Mouse (Mus musculus) right cerebral cortex, adult 18-20 months (tissue): Measurements from ENCODE around the gene Acsbg2.
"Not testable (repeated sequence)": the region's sequence is repeated elsewhere in the genome, so short reads cannot be mapped to it uniquely, and the experiment has no call there.

ENCODE experiments used
- DNase-seq: peaks from one replicate; pipeline ENCODE4 v3.0.0; 2022; ENCODE audit warnings: mixed read lengths

Gene Acsbg2

DNA sequence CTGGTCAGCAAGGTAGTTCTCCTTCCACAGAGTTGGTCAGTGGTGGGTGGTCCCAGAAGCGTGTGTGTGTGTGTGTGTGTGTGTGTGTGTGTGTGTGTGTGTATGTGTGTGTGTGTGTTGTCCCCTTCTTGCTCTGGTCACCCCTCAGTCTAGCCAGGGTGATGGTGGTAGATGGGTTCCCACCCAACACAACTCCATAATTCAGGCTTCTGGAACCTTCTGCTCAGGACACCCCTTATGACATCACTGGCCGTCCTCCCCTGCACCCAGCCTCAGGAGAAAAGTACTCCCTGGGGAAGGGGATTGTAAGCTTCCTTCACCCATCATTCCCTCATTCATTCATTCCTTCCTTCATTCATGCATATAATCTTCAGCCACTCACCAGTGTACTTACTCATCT is at the start of gene Acsbg2:
TSS of gene Acsbg2 (minus strand) at position 211 of the 400 bp plus-strand sequence.
- DNase-seq = no peak

DNA sequence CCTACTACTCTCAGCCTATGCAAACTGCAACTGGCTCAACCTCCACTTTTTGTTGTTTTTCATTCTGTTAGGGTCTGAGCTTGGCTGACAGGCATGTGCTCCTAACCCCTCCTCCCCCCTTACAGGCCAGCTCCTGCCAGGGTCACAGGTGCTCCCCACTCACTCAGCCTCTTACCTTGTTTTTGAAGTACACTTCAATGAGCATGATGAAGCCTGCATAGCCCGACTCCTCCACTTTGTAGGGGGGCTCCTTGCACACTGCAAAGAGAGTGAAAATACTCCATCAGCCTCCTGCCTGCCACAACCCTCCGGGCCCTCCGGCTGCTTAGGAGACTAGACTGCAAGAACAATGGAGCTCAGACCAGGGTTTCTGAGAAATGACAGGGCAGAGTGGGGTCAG is 45.5 kb upstream of the Acsbg2 start:
- DNase-seq = no peak

DNA sequence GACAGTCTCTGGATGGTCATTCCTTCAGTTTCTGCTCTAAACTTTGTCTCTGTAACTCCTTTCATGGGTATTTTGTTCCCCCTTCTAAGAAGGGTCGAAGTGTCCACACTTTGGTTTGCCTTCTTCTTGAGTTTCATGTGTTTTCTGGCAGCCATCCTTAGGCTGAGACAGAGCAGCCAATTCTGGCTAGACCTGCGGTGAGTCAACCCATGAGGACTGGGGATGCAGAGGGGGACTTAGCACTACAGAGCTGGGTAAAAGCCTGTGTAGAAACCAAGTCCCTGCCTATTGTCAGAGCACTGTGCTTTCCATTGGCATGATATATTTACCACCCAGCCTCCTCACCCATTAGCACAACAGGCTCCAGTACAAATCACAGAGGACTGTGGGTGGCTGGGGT is 42.9 kb upstream of the Acsbg2 start:
- DNase-seq = no peak

DNA sequence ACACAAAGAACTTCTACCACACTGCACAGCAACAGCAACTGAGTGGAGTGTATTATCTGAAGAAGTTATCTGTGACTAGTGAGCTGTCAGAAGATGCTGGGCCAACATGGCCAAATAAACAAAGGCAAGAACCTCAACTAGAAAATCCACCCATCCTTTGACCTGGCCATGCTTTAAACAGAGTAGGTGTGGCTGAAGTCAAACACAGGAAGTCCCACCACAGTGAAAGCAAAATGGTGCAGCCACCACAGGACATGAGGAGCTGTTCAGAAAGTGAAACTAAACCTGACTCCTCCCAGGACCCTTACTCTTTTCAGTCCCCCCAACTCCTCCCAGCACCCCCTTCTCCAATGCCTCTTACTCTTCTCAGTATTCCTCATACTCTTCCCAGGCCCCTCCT is 39.2 kb upstream of the Acsbg2 start:
- DNase-seq = no peak

DNA sequence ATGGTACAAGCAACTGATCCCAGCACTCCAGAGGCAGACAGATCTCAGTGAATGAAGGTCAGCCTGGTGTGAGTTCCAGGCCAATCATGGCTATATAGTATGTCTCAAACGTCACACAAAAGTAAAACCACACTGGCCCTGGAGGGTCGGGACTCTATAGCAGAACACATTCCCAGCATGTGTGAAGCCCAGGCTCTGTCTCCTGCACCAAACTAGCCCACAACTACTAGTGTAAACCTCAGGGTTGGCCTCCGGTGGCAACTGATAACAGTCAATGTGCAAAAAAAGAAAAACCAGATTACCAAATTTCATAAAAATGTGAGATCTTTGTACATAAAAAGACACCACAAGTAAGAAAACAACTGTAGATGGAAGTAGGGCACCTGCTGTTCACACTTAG is 38.8 kb upstream of the Acsbg2 start:
- DNase-seq = no peak

DNA sequence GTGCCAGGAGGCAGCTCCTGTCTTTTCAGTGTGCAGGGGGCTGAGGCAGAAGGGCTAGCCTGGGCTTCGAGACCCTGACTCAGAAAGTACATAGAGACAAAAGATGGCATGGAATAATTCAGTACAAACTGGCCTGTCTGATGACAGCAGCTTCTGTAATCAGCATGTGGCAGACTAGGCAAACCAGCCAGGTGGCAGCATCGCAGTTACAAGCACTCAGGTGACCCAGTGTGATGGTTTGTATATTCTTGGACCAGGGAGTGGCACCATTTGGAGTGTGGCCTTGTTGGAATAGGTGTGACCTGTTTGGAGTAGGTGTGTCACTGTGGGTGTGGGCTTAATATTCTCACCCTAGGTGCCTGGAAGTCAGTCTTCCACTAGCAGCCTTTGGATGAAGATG is 35.5 kb upstream of the Acsbg2 start:
- not testable (repeated sequence) for DNase-seq

DNA sequence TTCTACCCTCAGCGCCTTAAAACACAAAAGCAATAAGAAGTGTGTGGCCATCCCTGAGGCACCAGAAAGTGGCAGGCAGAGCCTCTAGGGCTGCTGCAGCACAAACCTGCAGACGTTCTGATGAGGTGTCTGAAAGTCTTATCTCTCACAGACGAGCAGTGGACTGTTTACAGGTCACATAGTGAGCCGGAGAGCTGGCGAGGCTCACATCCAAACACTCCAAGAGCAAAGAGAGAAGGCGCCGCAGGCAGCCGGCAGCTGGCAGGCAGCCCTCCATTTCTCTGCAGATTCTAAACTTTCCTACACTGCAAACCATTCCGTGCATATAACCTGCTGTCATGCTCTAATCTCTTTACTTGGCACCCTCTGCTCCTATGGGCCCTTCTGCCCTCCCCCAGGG is 33.6 kb upstream of the Acsbg2 start:
- DNase-seq = no peak

DNA sequence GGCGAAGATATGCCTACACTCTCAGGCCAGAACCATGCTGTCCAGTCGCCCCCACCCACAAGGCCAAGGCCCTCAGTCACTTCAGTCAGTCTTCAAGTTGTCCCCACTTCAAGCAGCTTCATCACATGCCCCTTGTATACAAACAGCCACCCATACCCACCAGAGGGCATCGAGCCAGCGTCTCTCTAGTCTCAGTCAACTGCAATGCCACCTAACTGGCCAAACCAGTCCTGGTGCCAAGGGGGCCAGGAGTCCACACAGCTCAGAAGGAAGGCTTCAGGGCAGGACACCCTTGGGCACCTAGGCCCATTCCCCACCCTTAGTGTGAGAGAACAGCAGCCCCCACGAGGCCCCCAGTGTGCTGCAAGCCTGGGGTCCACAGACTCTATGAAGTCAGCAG is 32.8 kb upstream of the Acsbg2 start:
- no peak for DNase-seq

DNA sequence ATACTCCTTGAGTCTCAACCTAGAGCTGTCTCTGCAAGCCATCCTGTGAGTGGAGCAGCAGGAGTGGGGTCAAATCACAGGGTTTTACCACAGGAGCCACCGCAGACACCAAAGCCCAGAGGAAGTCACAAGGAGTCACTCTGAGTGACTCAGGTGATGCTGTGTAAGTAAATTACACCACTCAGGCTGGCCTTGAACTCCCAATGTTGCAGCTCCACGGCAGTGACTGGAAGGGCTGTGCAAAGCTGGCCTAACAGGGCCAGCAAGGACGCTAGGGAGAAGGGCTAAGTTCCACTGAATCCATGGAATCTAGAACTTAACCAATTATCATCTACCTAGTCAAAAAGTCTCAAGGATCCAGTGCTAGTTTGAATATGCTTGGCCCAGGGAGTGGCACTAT is 31.9 kb upstream of the Acsbg2 start:
- DNase-seq = no peak

DNA sequence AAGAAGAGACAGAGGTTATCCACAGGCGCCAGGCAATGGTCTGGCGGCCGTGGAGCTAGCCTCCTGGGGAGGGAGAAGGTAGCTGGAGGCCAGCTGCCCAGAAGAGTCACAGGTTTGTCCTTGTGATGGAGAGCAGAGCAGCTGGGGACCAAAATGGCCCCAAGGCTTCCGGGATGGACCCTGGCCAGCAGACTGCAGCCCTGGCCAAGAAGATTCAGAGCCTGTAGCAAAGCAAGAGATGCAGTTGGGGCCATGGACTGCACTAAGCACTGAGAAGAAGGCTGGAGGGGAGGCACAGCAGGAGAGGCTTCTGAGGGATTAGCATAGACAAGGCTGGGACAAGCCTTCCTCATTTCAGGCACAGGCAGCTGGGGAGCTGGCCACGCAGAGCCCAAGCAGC is 28.5 kb upstream of the Acsbg2 start:
- no peak for DNase-seq

DNA sequence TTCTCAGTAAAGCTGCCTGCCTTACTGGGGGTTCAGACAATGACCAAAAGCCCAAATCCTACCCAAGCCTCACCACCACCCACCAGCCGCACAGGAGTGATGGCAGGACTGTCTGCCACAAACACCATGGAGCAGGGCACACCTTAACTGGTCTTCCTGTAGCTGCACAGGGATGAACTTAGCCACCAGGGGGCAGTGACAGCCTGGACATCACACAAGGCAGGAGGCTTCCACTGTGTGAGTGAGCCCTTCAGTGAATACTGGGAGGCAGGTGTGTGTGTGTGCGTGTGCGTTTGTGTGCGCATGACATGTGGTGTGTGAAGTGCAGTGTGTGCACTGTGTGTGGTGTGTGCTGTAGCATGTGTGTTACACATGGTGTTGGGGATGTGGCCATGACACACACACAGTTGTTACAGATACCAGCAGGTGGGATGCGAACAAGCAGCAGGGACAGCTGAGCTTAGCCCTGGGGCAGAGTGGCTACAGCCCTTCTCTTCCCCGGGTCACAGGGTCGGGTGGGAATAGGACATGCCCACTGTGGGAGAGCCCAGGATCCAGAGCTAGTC is 23.5 kb upstream of the Acsbg2 start:
- peak; percentile 83 for DNase-seq

DNA sequence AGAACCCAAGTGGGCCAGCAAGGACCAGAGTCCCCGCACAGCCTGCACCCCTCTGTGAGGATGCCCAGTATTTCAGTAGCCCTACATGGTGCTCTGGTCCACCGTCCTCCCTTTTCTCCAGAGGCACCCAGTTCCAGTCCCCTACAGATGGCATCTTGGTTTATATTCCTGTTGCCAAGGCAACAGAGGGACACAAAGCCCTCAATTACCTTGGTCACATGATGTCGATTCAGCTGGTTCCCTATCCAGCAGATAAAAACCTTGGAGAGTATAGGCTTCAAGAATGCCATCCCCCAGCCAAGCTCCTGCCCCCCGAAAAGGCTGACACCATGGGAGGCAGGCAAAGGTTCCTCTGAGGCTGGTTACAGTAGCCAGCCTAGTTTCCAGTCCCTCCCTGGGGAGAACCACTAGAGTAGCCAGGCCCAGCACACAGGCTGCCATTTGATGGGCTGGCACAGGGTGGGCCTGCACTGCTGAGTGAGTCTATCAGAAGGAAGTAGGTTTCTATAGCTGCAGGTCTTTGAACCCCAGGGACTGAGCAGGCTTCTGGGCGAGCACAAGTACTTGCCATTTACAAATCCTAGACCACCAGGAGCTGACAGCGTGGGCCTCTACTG is 22.4 kb upstream of the Acsbg2 start:
- DNase-seq = peak; percentile 51

DNA sequence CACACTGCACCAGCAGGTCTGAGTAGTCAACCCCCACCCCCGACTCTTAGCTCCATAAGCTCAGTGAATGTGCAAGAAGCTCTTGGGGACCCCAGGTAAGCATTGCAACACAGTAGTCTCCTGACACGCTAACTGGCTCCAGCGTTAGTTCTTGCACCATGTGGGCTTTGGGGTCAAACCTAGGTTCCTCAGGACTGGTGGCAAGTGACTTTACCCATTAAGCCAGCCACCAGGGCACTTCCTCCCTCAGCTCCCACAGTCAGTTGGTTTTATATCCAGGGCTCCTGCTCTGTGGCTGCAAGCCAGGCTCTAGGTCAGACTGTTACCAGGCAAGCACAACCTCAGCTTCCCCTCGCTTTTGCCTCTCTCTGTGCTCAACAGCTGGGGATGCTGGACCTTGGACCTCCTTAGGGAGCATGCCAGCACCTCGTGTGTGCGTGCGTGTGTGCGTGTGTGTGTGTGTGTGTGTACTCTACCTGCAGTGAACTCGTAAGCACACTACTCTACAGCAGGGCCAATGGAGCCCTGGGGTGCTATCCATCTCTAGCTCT is 21.2 kb upstream of the Acsbg2 start:
- no peak for DNase-seq

DNA sequence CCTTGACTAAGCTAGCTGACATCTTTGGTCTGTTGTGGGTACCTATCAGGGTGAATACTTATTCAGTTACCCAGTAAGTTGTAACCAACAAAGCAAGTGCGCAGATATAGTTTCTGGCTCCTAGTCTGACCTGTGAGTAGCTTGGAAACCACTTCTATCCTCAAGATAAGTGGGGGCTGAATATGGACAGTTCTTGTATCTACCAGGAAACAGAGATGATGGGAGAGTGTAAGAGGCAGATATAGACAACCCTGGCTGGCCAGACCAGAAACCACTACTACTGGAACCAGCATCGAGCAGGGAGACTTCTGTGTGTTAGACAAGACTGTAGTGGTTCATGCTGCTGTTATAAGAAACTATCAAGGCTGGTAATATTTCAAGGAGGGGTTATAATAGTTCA is 15.8 kb upstream of the Acsbg2 start:
- no peak for DNase-seq

DNA sequence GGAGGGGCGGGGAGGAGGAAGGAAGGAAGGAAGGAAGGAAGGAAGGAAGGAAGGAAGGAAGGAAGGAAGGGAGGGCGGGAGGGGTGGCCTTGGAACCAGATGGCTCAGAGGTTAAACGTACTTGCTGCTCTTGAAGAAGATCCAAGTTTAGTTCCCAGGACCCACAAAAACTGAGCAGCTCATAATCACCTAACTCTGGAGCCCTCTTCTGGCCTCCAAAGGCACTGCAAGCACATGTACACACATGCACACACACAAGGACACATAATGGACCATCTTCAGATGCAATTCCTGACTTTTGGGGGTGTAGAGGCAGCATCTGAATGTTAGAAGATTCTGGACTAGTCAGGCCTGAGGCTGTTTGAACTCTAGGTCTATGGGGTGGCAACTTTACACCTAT is 13.8 kb upstream of the Acsbg2 start:
- DNase-seq = no peak

DNA sequence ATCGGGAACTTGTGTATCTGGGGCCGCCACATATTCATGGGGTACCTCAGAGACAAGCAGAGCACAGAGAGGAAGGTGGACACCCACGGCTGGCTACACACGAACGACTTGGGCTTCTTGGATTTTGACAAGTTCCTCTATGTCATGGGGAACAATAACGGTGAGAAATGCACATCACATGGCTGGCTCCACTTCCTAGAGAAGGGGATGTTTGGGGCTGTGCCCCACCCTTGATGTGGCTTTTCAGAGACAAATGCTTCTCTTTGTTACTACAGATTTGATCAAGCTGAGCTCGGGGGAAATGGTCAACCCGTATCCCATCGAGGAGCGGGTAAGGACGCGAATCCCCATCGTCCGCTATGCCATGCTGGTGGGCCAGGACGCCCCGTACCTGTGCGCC is 10.6 kb upstream of the Acsbg2 start:
- DNase-seq = no peak

DNA sequence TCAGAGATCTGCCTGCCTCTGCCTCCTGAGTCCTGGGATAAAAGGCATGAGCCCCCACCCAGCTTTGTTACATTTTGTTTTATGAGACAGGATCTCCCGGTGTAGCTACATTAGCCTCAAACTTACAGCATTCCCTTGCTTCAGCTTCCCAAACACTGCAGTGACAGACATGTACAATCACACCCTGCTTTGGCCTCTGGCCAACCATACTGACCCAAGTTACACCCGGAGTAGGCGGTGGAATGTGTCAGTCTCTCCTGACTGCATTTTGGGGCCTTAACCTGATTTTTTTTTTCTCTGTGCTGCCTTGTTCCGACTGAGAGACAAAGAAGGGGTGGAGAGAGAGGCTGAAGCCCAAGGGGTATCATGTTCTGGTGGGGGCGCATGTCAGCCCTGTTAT is 10.1 kb upstream of the Acsbg2 start:
- no peak for DNase-seq

DNA sequence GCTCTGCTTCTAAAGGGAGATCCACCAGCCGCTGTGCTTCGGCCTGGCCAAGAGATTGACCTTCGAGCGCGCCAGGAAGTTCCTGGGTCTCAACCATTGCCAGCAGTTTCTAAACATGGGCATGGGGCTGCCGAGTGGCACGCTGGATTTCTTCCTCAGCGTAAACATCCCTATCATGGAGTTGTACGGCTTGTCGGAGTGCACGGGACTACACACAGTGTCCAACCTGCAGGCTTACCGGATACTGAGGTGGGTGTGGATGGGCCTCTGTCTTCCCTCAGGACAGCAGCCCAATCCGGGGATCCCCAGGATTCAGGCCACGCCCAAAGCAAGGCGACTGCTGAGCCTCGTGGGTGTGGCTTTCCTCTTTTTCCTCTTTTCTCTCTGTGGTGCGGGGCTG is 9.4 kb upstream of the Acsbg2 start:
- no peak for DNase-seq

DNA sequence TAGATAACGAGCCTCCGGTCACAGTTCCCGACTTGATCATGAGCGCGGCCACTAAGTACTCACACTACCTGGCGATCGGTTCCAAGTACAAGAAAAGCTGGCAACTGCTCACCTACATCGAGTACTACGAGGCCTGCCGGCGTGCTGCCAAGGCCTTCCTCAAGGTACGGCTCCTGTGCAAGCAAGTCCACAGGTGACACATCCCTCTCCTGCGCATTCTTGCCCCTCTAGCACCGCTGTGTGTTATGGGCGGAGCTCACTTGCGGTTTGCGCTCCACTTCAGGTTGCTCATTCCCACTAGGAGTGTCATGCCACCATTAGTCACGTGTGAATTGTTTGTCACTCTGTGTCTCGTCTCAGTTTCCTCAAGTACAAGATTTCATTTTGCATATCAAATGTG is 3.2 kb upstream of the Acsbg2 start:
- no peak for DNase-seq

DNA sequence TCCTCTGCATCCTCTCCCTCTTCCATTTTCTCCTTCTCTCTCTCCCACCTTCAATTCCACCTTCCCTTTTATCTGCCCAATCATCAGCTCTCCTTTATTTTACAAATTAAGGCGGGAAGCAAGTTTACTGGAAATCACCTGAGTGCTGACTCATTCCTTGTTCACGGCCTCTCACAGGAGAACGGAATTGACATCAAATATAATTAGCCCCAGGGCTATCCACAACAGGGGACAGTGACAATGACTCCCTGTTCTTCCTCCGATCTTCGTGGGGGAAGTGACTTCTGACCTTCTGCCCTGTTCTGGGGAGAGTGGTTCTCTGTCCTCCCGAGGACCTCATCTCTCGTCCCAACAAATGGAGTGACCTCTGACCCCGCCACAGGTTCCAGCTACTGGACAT is 2.7 kb upstream of the Acsbg2 start:
- no peak for DNase-seq

DNA sequence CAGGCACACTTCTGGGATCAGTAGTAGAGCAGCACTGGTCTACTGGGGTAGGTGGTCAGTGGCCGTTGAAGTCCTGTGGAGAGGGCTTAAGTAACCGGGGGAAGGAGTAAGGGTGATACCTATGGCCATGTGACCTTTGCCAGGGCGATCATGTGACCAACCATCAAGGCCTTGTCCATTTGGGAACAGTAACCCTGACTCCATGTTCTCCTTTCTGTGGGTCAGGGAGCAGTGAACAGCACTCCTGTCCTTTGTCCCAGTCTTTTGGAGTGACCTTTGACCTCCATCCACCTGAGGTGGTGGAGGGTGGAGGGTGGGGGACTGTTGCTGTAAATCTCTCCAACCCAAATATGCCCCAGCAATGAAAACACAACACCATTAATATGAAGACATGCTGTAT is 2.2 kb upstream of the Acsbg2 start:
- no peak for DNase-seq

DNA sequence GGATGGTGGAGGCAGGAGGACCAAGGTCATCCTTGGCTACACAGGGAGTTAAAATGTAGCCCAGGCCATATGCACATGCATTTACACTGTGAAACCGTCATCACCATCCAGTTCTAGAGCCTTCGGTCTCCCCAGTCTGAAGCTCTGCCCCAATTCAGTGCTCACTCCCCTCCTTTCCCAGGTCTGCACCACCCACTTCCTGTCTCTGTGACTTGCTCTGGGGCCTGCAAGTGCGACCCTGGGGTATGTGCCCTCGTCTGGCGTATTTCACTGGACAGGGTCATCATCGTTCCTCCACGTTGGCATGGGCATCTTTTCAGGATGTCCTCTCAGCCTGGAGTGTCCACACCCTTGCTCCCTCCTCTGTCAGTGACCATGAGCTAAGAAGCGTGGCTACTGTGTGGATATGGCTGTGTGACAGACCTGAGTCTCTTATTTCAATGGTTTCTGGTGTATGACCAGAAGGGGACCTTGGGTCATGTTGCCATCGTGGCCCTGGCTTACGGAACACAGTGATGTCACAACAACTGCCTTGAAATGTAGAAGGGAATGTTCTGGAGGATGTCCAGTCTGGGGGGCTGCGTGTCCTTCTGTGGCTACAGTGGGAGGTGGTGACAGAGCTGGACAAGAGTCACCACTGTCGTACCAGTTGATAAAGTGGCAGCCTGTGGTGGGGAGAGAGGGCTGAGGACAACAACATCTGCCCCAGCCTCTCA is 847 bp upstream of the Acsbg2 start, which contains the start of gene 1700061G19Rik:
TSS of gene 1700061G19Rik (plus strand) at position 542 of the 716 bp plus-strand sequence.
- no peak for DNase-seq

DNA sequence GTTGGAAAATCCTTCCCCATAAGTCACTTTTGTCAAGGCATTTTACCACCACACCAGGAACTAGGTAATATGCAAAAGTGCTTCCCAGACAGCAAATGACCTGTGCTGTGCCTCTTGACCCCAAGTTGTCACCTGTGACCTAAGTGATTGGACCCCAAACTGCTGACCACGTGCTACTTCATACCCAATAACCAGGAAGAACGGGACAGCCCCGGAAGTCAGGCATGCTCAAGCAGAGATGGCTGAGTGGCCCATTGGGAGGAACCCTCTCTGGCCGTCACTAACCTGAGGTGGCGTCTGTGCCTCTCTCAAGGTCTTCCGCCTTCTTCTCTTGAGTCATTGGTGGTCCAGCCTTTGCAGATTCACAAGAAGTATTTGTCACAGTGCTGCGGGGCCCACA is 1.7 kb downstream of the Acsbg2 start:
- no peak for DNase-seq

DNA sequence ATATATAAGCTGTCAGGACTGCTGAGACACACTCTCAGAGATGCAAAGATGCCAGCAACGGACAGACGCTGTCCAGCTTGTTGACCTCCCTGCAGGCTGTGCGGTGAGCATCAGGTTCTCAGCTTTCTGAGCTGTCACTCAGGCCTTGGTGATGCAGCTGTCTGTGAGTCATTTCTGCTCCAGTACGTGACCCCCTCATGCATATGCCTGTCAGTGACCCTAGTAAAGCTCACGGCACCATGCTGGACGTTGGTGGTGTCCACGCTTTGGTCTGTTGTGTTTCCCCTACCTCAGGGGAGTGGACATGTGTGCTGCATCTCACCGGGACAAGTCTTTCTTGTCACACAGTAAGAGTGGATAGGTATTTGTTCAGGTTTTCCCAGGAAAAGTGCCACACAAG is 2.5 kb downstream of the Acsbg2 start:
- DNase-seq = no peak
